Mouse (Mus musculus) left cerebral cortex, postnatal 14 days (tissue): ENCODE measurements around the gene Gm3854. TPM values are rescaled to one million over a fixed set of nuclear protein-coding genes. Genes with fewer than 3 reads are reported as not detected.
A peak's percentile ranks its signal among the peaks of the same experiment; 100 is the strongest.

Experiments
- DNase-seq, 2 experiments: peaks; one replicate each; pipeline ENCODE4 v3.0.0; 2021 to 2022; ENCODE audit warnings: low spot score in 2 of 2, mixed read lengths in 1 of 2
- intact Hi-C: fragments of 180-260 bp; cut with DNase I; formaldehyde crosslinking; loops from one replicate; pipeline ENCODE4 v1.15.1; 2025
- total RNA-seq, 2 experiments: library from RNA; stranded (reverse); gene quantifications; 2 replicates each; pipeline ENCODE4 v1.2.3; 2021

Gm3854 gene
- total RNA-seq, 2 experiments from 2014 or later = 7.4 to 7.5 TPM

DNA sequence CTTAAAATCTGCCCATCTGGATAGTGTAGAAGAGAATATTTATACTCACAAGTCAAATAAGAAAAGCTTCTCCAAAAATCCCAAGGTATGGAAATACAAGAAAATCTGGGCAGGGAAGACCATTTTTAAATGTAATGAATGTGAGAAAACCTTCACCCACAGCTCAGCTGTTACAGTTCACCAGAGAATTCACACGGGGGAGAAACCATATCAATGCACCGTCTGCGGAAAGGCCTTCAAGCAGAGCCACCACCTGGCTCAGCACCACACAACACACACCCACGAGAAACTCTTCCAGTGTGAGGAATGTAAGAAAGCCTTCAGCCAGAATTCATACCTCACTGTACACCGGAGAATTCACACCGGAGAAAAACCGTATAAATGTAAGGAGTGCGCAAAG, 34.9 kb downstream of the Gm3854 start:
- intact Hi-C loops = loop anchor here (5.0 kb wide), 1 partner anchor 399 kb away; no protein-coding TSS in a partner anchor
- DNase-seq = peak; percentile 68 to 69

DNA sequence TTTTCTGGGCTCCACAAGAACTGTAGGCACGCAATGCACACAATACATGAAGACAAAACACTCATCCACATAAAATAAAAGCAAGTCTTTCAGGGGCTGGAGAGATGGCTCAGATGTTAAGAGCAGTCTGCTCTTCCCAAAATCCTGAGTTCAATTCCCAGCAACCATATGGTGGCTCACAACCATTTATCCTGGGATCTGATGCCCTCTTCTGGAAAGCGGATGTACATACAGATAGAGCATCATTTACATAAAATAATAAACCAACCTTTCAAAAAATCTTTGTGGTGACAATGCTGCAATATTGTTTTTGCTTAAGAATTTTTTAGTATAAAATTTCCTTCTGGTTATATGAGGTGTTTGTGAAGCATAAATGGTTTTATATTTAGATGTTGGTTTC, 37.9 kb downstream of the Gm3854 start:
- no peak for DNase-seq
- intact Hi-C loops = no loop called here

DNA sequence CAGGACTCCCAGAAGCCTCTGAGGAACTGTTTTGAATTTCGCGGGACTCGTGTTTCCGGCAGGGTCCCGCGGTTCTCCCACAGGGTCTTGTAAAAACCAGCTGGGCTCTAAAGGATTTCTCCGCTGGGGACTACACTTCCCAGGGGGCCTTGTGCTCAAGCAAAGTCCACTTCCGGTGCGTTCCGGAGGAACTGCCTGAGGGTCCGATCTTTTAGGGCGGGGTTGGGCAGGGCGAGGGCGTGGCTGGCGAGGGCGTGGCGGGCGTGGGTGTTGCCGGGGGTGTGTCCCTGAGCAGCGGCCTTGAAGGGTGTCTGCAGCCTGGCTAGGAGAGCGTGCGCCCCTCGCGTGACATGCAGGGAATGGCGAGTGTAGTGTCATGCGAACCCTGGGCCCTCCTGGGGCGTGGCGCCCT, 39.5 kb downstream of the Gm3854 start, which contains the start of gene Zfp28:
Zfp28 (plus strand) TSS at position 252 of the 412 bp plus-strand sequence.
- intact Hi-C loops = no loop called here
- peak; percentile 91 to 92 for DNase-seq

GRCm38 (mm10) chr7:6384011-6384410, 40.5 kb downstream of the Gm3854 start:
- no peak for DNase-seq
- intact Hi-C loops = no loop called here

DNA sequence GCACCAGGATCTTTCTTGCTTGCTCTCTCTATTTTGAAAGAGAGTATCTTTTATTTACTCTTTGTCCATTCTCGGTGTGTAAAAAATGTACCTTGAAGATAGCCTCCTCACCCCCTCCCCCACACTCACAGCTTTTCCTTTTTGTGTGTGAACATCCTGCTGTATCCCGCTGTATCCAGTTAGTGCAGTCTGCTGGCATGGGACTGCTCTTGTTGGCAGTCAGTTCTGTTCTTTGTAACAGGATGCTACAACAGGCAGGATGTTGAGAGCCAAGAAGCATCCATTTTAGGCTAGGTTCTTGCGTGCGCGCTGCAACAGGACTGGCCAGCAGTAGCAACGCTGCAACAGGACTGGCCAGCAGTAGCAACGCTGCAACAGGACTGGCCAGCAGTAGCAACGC, 43.4 kb downstream of the Gm3854 start:
- peak; percentile 17 to 78 for DNase-seq
- intact Hi-C loops = no loop called here

DNA sequence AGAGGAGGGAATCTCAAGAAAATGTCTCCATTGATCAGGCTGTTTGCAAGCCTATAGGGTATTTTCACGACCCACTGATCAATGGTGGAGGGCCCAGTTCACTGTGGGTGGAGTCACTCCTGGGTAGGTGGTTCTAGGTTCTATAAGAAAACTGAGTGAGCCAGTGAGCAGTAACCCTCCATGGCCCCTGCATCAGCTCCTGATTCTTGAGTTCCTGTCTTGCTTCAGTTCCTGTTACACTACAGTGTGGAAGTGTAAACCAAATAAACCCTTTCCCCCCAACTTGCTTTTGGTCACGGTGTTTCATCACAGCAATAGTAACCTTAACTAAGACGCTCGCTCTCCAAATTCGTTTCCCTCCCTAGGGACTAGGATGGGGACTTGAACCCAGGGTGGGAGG, 45.4 kb downstream of the Gm3854 start:
- intact Hi-C loops = no loop called here
- no peak for DNase-seq

DNA sequence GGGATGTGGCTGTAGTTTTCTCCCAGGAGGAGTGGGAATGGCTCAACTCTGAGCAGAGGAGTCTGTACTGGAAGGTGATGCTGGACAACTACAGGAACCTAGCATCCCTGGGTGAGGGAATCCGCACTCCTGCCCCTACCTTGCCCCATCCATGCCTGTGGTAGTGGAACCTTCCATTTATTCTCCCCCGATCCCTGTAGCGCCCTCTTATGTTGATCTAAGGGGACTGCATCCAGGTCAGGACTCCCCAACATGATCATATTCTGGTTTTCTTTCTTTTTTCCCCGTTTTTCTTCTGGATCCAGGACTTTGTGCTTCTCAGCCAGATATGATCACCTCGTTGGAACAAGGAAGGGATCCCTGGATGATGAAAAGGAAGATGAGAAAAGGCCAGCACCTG, 45.9 kb downstream of the Gm3854 start:
- intact Hi-C loops = no loop called here
- DNase-seq = no peak

DNA sequence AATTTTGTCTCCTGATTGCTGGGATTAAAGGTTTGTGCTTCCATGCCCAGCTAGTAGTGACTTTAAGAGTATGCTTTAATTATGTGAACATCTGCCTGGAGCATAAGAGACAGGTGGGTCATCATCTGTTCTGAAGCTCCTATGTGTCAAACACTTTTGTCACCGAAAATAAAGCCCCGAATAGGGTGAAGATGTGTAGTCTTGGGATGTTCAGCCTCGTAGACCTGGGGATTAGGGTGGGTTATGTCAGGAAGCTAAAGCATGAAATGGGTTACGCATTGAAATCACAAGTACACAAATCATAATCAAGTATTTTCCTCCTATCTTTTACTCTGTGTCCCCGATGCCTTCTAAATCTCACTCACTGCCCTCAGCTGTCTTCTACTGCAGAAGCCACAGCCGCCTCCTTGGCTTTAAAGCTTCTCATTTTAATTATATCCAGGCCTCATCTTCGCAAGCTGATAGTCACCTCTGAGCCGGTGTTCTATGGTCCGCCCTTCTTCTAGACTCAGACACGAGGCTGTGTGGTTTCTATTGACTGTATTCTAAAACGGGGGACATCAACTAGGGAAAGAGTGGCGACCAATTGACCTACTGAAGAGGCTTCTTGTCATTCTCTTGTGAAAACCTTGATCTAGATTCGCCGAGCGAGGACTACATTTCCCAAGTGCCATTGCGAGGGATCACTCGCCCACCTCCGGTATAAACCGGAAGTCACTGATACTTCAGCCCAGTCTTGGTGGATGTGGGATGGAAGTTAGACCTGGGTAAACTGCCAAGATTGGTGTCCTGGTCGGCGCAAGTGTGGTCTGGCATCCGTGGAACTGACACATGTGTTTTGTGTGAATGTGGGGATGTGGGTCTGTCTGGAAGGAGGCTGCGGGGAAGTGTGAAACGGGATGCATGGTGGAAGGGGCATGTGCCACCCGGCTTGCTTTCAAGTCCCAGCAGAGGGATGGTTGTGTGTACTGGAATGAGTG, 54.7 kb downstream of the Gm3854 start, which contains the start of gene Smim17:
Smim17 (plus strand) TSS at position 720 of the 980 bp plus-strand sequence.
- peak; percentile 75 to 82 for DNase-seq
- intact Hi-C loops = no loop called here

Other genes starting within 250 kb of the Gm3854 start
- 10 to 100 TPM; 26.9 to 29.1 TPM for gene Zfp787, start 187.8 kb upstream of the Gm3854 start, total RNA-seq
- gene Zfp444, start 171.5 kb upstream of the Gm3854 start, total RNA-seq = 10 to 100 TPM; 51.0 to 58.8 TPM
- not detected for gene Galp, start 146.7 kb upstream of the Gm3854 start, total RNA-seq
- gene Zscan5b, start 121.5 kb upstream of the Gm3854 start, total RNA-seq = not detected
- gene Epp13, start 91.0 kb upstream of the Gm3854 start, total RNA-seq = not detected
- 10 to 100 TPM; 10.1 to 12.1 TPM for gene Zfp667, start 57.2 kb upstream of the Gm3854 start, total RNA-seq
- gene Zfp583, start 12.5 kb upstream of the Gm3854 start, total RNA-seq = 10 to 100 TPM; 11.8 to 13.7 TPM
- gene Zfp78, start 19.5 kb downstream of the Gm3854 start, total RNA-seq = 1 to 10 TPM; 2.9 to 3.1 TPM
- 1 to 10 TPM; 5.0 to 8.9 TPM for gene Zfp28, start 39.5 kb downstream of the Gm3854 start, total RNA-seq
- gene Smim17, start 55.0 kb downstream of the Gm3854 start, total RNA-seq = 10 to 100 TPM; 15.7 to 17.9 TPM
- gene Gm20715, start 66.5 kb downstream of the Gm3854 start, total RNA-seq = under 1 TPM in 1 of 2 experiments, not detected in 1; 0.37 TPM
- 1 to 10 TPM in 1 of 2 experiments, under 1 TPM in 1; 0.97 to 2.0 TPM for gene Olfr1344, start 94.9 kb downstream of the Gm3854 start, total RNA-seq
- not detected for gene Olfr1336, start 112.4 kb downstream of the Gm3854 start, total RNA-seq
- not detected for gene Olfr1346, start 123.3 kb downstream of the Gm3854 start, total RNA-seq
- not detected for gene Olfr5, start 143.2 kb downstream of the Gm3854 start, total RNA-seq
- gene Olfr1347, start 156.0 kb downstream of the Gm3854 start, total RNA-seq = not detected
- not detected for gene Olfr1348, start 165.0 kb downstream of the Gm3854 start, total RNA-seq
- not detected for gene Olfr1349, start 179.2 kb downstream of the Gm3854 start, total RNA-seq
- not detected for gene Olfr1350, start 221.1 kb downstream of the Gm3854 start, total RNA-seq